Mouse (Mus musculus) myocyte (in vitro differentiated cells): ENCODE data around the gene Cd81.

Source experiments
- MAX ChIP-seq: IDR thresholded peaks from one replicate; pipeline ENCODE4 v1.6.1; 2011; ENCODE audit warnings: low read depth, mild to moderate bottlenecking, control low read depth
- MYOG ChIP-seq, 3 experiments: IDR thresholded peaks; one replicate each; pipeline ENCODE4 v1.6.1; 2011; ENCODE audit warnings: control low read depth in 2 of 3, low read depth in 2 of 3, mild to moderate bottlenecking in 2 of 3; ENCODE audit not compliant: insufficient read length in 2 of 3, control insufficient read depth in 1 of 3, insufficient read depth in 1 of 3
- POLR2A ChIP-seq: IDR thresholded peaks from one replicate; pipeline ENCODE4 v1.6.1; 2011; ENCODE audit warnings: low read depth, mild to moderate bottlenecking, control low read depth, moderate library complexity; ENCODE audit not compliant: insufficient read length
- TCF3 ChIP-seq: IDR thresholded peaks from one replicate; pipeline ENCODE4 v1.6.1; 2011; ENCODE audit warnings: low read depth, control low read depth; ENCODE audit not compliant: insufficient read length
- USF1 ChIP-seq: IDR thresholded peaks from one replicate; pipeline ENCODE4 v1.6.1; 2011; ENCODE audit warnings: low read depth, mild to moderate bottlenecking, control low read depth, moderate library complexity

DNA sequence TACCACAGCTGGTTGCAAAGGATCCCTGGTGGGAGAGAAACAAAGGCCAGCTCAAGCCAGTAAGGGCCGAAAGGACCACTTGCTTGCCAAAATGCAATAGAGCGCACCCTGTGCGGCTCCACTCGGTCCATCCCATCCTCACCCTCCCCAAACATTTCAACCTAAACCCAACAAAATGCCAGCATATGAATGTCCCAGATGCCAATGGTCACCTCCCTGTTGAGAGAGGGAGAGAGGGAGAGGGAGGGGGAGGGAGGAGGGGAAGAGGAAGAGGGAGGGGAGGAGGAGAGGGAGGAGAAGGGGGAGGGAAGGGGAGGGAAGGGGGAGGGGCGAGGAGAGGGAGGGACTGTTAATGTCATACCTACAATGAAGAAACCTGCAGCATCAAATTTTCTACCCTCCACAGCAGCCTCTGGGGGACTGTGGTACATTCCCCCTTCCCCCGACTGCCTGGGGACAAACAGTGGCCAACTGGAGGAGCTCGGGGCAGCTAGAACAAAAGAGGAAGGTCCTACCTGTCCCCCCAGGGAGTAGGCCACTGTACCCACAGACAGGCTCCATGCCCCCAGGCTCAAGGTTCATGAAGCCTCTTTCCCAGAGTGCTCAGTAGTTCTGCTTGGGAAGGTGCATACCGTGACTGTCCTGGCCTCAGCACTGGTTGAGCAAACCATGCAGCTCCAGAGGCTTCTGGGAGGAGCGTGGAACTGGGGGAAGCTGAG lies 36.0 kb upstream of the Cd81 start:
- TF ChIP-seq POLR2A = no peak
- TF ChIP-seq USF1 = no peak
- TF ChIP-seq MAX = no peak
- no peak for TF ChIP-seq MYOG (IDR thresholded peaks at IDR 0.05; ENCODE audit: control insufficient read depth in 1 of 3, insufficient read depth in 1 of 3, insufficient read length in 2 of 3, low read depth in 2 of 3)
- no peak for TF ChIP-seq TCF3
